Mouse (Mus musculus) liver, embryonic 11.5 days (tissue): Measurements from ENCODE around the gene Coq10b. TPM values are rescaled to one million over a fixed set of nuclear protein-coding genes. Genes with fewer than 3 reads are reported as not detected.
"Not testable (repeated sequence)": the region's sequence is repeated elsewhere in the genome, so short reads cannot be mapped to it uniquely, and the experiment has no call there.

Source experiments
- ATAC-seq: fragments of 200-750 bp; cut with Nextera tagmentation; replicated peaks from 2 replicates; pipeline ENCODE4 v1.8.0; 2017; ENCODE audit warnings: moderate number of reproducible peaks, mild to moderate bottlenecking, moderate TSS enrichment, moderate library complexity; ENCODE audit not compliant: low FRiP score
- DNase-seq: peaks from one replicate; pipeline ENCODE4 v3.0.0-alpha.2; 2017; ENCODE audit warnings: low spot score
- H3K27ac ChIP-seq: fragments of 300-500 bp; sonication (generic); 2 replicates; pipeline ENCODE4 v1.5.1; 2014; ENCODE audit warnings: mild to moderate bottlenecking, low read depth, low read length, control low read depth
- H3K27me3 ChIP-seq: fragments of 300-500 bp; sonication (generic); replicated peaks from 2 replicates; pipeline ENCODE4 v1.6.1; 2014; ENCODE audit warnings: low read length, mixed read lengths; ENCODE audit not compliant: control insufficient read depth, insufficient read depth
- H3K36me3 ChIP-seq: fragments of 300-500 bp; sonication (generic); 2 replicates; pipeline ENCODE4 v1.6.1; 2014; ENCODE audit warnings: mild to moderate bottlenecking, low read length, moderate library complexity, mixed read lengths; ENCODE audit not compliant: control insufficient read depth, insufficient read depth
- H3K4me1 ChIP-seq: fragments of 300-500 bp; sonication (generic); replicated peaks from 2 replicates; pipeline ENCODE4 v1.6.1; 2014; ENCODE audit warnings: low read length, mixed read lengths; ENCODE audit not compliant: control insufficient read depth, insufficient read depth
- H3K4me2 ChIP-seq: fragments of 300-500 bp; sonication (generic); 2 replicates; pipeline ENCODE4 v1.6.1; 2014; ENCODE audit warnings: mild to moderate bottlenecking, control low read depth, moderate library complexity
- H3K4me3 ChIP-seq: fragments of 300-500 bp; sonication (generic); 2 replicates; pipeline ENCODE4 v1.5.1; 2014; ENCODE audit warnings: low read depth, low read length, control low read depth
- H3K9ac ChIP-seq: fragments of 300-500 bp; sonication (generic); 2 replicates; pipeline ENCODE4 v1.6.1; 2014; ENCODE audit warnings: low read depth, low read length, control low read depth
- H3K9me3 ChIP-seq: fragments of 300-500 bp; sonication (generic); 2 replicates; pipeline ENCODE4 v1.6.1; 2016; ENCODE audit warnings: low read length, inconsistent platforms, mixed read lengths; ENCODE audit not compliant: control insufficient read depth
- WGBS: fragments of 180-500 bp; shearing (Covaris S2); extraction: QIAGEN DNeasy Blood & Tissue Kit; methylation state at CpG from one replicate; pipeline ENCODE4 v1.1.7; 2014; 5-methylcytosine and 5-hydroxymethylcytosine counted together
- polyA plus RNA-seq: library from polyadenylated mRNA; unstranded; fragments of >200 nt; fragmentation: Nextera tagmentation; extraction: Ambion mirVana; gene quantifications from 2 replicates; pipeline ENCODE4 v1.2.1, GENCODE M21; 2014

The Coq10b gene
- 21.1 and 22.2 TPM in 2 replicates for polyA plus RNA-seq

GRCm38 (mm10) chr1:55052355-55052953 lies at the start of gene Coq10b:
Coq10b (plus strand) TSS chr1:55052770.
- ATAC-seq (peak; percentile 100), DNase-seq (peak; percentile 99)
- Histone ChIP-seq H3K4me2 (peak within 1 kb of the TSS; percentile 83), H3K4me1 (peaks cover 6% of the 10 kb centered on the region; the same call in 1 of the 2 replicates), H3K36me3 (0 out of 2 replicates have a peak, but pooled peaks cover 4% of the 10 kb centered on the region), H3K9me3 (no peaks in the 10 kb centered on the region), H3K9ac (peak within 1 kb of the TSS; percentile 73), H3K27ac (peak within 1 kb of the TSS; percentile 90), H3K4me3 (peak within 1 kb of the TSS; percentile 94), H3K27me3 (no peaks in the 10 kb centered on the region)
- WGBS, result 1% methylated on average over 46 of the region's 46 CpGs

GRCm38 (mm10) chr1:55008313-55008712 lies 44.3 kb upstream of the Coq10b start:
- not testable (repeated sequence) for H3K27me3 ChIP-seq, DNase-seq, H3K9ac ChIP-seq, H3K27ac ChIP-seq, H3K4me2 ChIP-seq, H3K4me3 ChIP-seq, ATAC-seq, H3K4me1 ChIP-seq, H3K9me3 ChIP-seq
- 76% methylated on average over 2 of the region's 2 CpGs for WGBS
- peaks cover 44% of the 10 kb centered on the region for H3K36me3 ChIP-seq

GRCm38 (mm10) chr1:55012513-55012912 lies 40.1 kb upstream of the Coq10b start:
- Histone ChIP-seq H3K9me3 (no peaks in the 10 kb centered on the region), H3K4me2 (no peak overlapping the region), H3K27me3 (no peaks in the 10 kb centered on the region), H3K27ac (no peak overlapping the region), H3K36me3 (peaks cover 45% of the 10 kb centered on the region), H3K4me3 (no peak overlapping the region), H3K9ac (no peak overlapping the region), H3K4me1 (no peaks in the 10 kb centered on the region)
- 56% methylated on average over 3 of the region's 3 CpGs for WGBS
- no peak for ATAC-seq
- DNase-seq, result no peak

- peaks cover 13% of the 10 kb centered on the region for H3K36me3 ChIP-seq
- no peak overlapping the region for H3K27ac ChIP-seq
- no peak overlapping the region for H3K4me3 ChIP-seq
- H3K9me3 ChIP-seq, result no peaks in the 10 kb centered on the region
- H3K4me2 ChIP-seq, result no peak overlapping the region
- peaks cover 19% of the 10 kb centered on the region for H3K4me1 ChIP-seq
- ATAC-seq, result no peak
- no peak for DNase-seq
- H3K27me3 ChIP-seq, result no peaks in the 10 kb centered on the region
- H3K9ac ChIP-seq, result no peak overlapping the region
Measured at GRCm38 (mm10) chr1:55021907-55022306, 30.7 kb upstream of the Coq10b start.

- no peak for ATAC-seq
- WGBS, result 8% methylated on average over 10 of the region's 10 CpGs
Measured at GRCm38 (mm10) chr1:55025656-55026430, 26.7 kb upstream of the Coq10b start.

GRCm38 (mm10) chr1:55026444-55027252 lies 25.9 kb upstream of the Coq10b start:
- Histone ChIP-seq H3K4me1 (peaks cover 29% of the 10 kb centered on the region), H3K4me2 (peak overlapping the region; percentile 83), H3K4me3 (peak overlapping the region; percentile 90), H3K9ac (peak overlapping the region; percentile 99), H3K27me3 (no peaks in the 10 kb centered on the region), H3K36me3 (peaks cover 2% of the 10 kb centered on the region; the same call in 1 of the 2 replicates), H3K9me3 (no peaks in the 10 kb centered on the region), H3K27ac (peak overlapping the region; percentile 92)
- WGBS, result under 1% methylated on average over 55 of the region's 55 CpGs
- DNase-seq, result no peak
- ATAC-seq, result peak; percentile 27

More at GRCm38 (mm10) chr1:55025656-55026430, 26.7 kb upstream of the Coq10b start:
- Histone ChIP-seq H3K4me2 (peak overlapping the region; percentile 83), H3K27ac (no peak overlapping the region), H3K4me3 (peak overlapping the region; percentile 90), H3K4me1 (peaks cover 21% of the 10 kb centered on the region), H3K9ac (peak overlapping the region; percentile 99), H3K36me3 (peaks cover 2% of the 10 kb centered on the region; the same call in 1 of the 2 replicates), H3K9me3 (no peaks in the 10 kb centered on the region), H3K27me3 (no peaks in the 10 kb centered on the region)
- no peak for DNase-seq

GRCm38 (mm10) chr1:55027253-55027801 lies 25.2 kb upstream of the Coq10b start, which contains the start of gene Sf3b1:
Sf3b1 (minus strand) TSS chr1:55027481.
- ATAC-seq (peak; percentile 96), DNase-seq (peak; percentile 97)
- peak within 1 kb of the TSS; percentile 99 for H3K9ac ChIP-seq
- WGBS, result 2% methylated on average over 46 of the region's 46 CpGs
- H3K27ac ChIP-seq, result peak within 1 kb of the TSS; percentile 92
- no peaks in the 10 kb centered on the region for H3K9me3 ChIP-seq
- H3K27me3 ChIP-seq, result no peaks in the 10 kb centered on the region
- peak within 1 kb of the TSS; percentile 90 for H3K4me3 ChIP-seq
- H3K36me3 ChIP-seq, result peaks cover 2% of the 10 kb centered on the region; the same call in 1 of the 2 replicates
- H3K4me1 ChIP-seq, result peaks cover 31% of the 10 kb centered on the region
- H3K4me2 ChIP-seq, result peak within 1 kb of the TSS; percentile 83

- DNase-seq (no peak), ATAC-seq (no peak)
- 81% methylated on average over 1 of the region's 1 CpGs for WGBS
- H3K9me3 ChIP-seq, result no peaks in the 10 kb centered on the region
- H3K27me3 ChIP-seq, result no peaks in the 10 kb centered on the region
- H3K27ac ChIP-seq, result peak overlapping the region; percentile 74
- peaks cover 2% of the 10 kb centered on the region; the same call in 1 of the 2 replicates for H3K36me3 ChIP-seq
- peak overlapping the region; percentile 90 for H3K4me3 ChIP-seq
- H3K9ac ChIP-seq, result no peak overlapping the region; the same call in 1 of the 2 replicates
- H3K4me2 ChIP-seq, result peak overlapping the region; percentile 71
- H3K4me1 ChIP-seq, result peaks cover 28% of the 10 kb centered on the region
Measured at GRCm38 (mm10) chr1:55027966-55028365, 24.6 kb upstream of the Coq10b start.
